Mouse (Mus musculus) frontal cortex, postnatal 14 days (tissue): ENCODE measurements at regions not wholly inside any gene's neighbourhood (a gene's known extent, or its start where the extent isn't known, plus 50 kb on each side); places are given as distances from the start of the nearest gene placed in this dataset.

Experiments used
- DNase-seq, 2 experiments: peaks; one replicate each; pipeline ENCODE4 v3.0.0; 2022; ENCODE audit warnings: low spot score in 2 of 2

- DNase-seq: no peak
These were observed 173.6 kb downstream of the Mreg start for GRCm38 (mm10) chr1:72038518-72038917.

- no peak for DNase-seq
These were observed 175.5 kb downstream of the Mreg start for GRCm38 (mm10) chr1:72036600-72036999.

- no peak for DNase-seq
These were observed 176.0 kb downstream of the Mreg start for GRCm38 (mm10) chr1:72036141-72036540.

- DNase-seq: no peak
These were observed 178.2 kb downstream of the Mreg start for GRCm38 (mm10) chr1:72033941-72034340.

GRCm38 (mm10) chr1:72032214-72032613 lies 179.9 kb downstream of the Mreg start:
- DNase-seq: no peak

GRCm38 (mm10) chr1:72030763-72031405 lies 181.2 kb downstream of the Mreg start:
- no peak for DNase-seq

GRCm38 (mm10) chr1:72029625-72030024 lies 182.5 kb downstream of the Mreg start:
- DNase-seq: no peak

- DNase-seq: no peak
These were observed 185.2 kb downstream of the Mreg start for GRCm38 (mm10) chr1:72026861-72027260.

GRCm38 (mm10) chr1:72022631-72023030 lies 189.5 kb downstream of the Mreg start:
- DNase-seq: no peak

GRCm38 (mm10) chr1:72018479-72019222 lies 193.5 kb downstream of the Mreg start:
- DNase-seq: no peak

- DNase-seq: no peak
These were observed 194.2 kb downstream of the Mreg start for GRCm38 (mm10) chr1:72017814-72018478.

GRCm38 (mm10) chr1:72015471-72015870 lies 196.6 kb downstream of the Mreg start:
- no peak for DNase-seq

- no peak for DNase-seq
These were observed 197.5 kb downstream of the Mreg start for GRCm38 (mm10) chr1:72014580-72014979.

- no peak for DNase-seq
These were observed 198.2 kb downstream of the Mreg start for GRCm38 (mm10) chr1:72013863-72014262.

- no peak for DNase-seq
These were observed 199.4 kb downstream of the Mreg start for GRCm38 (mm10) chr1:72012710-72013109.

GRCm38 (mm10) chr1:72009270-72009928 lies 202.7 kb downstream of the Mreg start:
- no peak for DNase-seq

- DNase-seq: no peak
These were observed 205.3 kb downstream of the Mreg start for GRCm38 (mm10) chr1:72006696-72007291.

- DNase-seq: no peak
These were observed 206.2 kb downstream of the Mreg start for GRCm38 (mm10) chr1:72005956-72006355.

GRCm38 (mm10) chr1:72005550-72005949 lies 206.6 kb downstream of the Mreg start:
- no peak for DNase-seq

- DNase-seq: no peak
These were observed 208.5 kb downstream of the Mreg start for GRCm38 (mm10) chr1:72003424-72004278.
